Mouse (Mus musculus): ENCODE data around the gene Slc12a3. TPM values are rescaled to one million over a fixed set of nuclear protein-coding genes. Genes with fewer than 3 reads are reported as not detected.
A peak's percentile ranks its signal among the peaks of the same experiment; 100 is the strongest.

Gene Slc12a3
- total RNA-seq (2021) = under 1 TPM; 0.25 to 0.59 TPM

- no peak for DNase-seq (ENCODE audit: extremely low spot score in 1 of 2, low spot score in 1 of 2)
Observed at GRCm38 (mm10) chr8:94328932-94329728, at the start of gene Slc12a3. Slc12a3 (plus strand) TSS chr8:94329201.

- no peak for DNase-seq (ENCODE audit: extremely low spot score in 1 of 2, low spot score in 1 of 2)
Observed at GRCm38 (mm10) chr8:94280001-94280613, 48.9 kb upstream of the Slc12a3 start.

DNA sequence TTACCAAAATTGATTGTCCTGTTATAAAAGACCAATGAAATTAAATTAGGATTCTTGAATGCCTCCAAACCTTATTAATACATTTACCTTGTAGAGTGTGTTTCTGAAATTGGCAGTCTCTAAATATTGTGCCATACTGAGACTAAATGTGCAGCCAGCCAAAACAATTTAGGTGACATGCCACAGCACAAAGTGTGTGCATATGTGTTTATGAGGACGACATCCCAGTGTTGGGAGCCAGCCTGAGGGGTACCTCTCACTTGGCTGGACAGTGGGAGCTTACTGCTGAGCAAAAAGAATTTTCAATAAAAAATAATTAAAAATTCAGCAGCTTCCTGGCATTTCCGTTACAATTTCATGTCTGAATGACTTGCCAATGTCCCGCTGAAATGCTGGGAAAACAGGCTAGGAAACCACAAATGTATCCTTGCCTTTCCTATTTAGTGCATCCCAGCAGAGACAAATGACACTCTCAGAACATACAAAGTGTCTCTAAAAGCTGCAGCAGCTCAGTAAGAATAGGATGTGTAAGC is 46.5 kb upstream of the Slc12a3 start:
- no peak for DNase-seq (ENCODE audit: extremely low spot score in 1 of 2, low spot score in 1 of 2)

- no peak for DNase-seq (ENCODE audit: extremely low spot score in 1 of 2, low spot score in 1 of 2)
Observed at GRCm38 (mm10) chr8:94284204-94284603, 44.8 kb upstream of the Slc12a3 start.

GRCm38 (mm10) chr8:94290606-94291005 is 38.4 kb upstream of the Slc12a3 start:
- no peak for DNase-seq (ENCODE audit: extremely low spot score in 1 of 2, low spot score in 1 of 2)

DNA sequence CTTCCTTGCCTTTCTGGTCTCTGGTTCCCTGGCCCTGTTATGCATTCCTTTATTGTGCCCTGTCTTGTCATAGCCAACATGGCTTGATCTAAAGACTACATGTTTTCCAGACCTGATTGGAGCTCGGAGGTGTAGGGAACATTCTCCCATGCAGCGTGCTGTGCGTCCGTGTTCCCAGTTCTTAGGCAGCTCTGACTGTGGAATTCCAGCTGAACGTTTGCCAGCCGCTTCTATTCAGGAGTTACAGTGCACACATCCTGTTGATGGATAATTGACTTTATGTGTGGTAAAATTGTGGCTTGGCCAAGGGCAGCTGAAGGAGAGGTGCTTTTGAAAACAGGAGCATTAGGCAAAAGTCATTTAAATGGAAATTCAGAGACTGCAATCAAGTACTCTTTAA is 36.9 kb upstream of the Slc12a3 start:
- DNase-seq (ENCODE audit: extremely low spot score in 1 of 2, low spot score in 1 of 2) = peak in 1 of 2 experiments; percentile 36

GRCm38 (mm10) chr8:94292626-94293025 is 36.4 kb upstream of the Slc12a3 start:
- DNase-seq (ENCODE audit: extremely low spot score in 1 of 2, low spot score in 1 of 2) = no peak

GRCm38 (mm10) chr8:94295687-94296086 is 33.3 kb upstream of the Slc12a3 start:
- no peak for DNase-seq (ENCODE audit: extremely low spot score in 1 of 2, low spot score in 1 of 2)

GRCm38 (mm10) chr8:94296312-94296991 is 32.5 kb upstream of the Slc12a3 start:
- DNase-seq (ENCODE audit: extremely low spot score in 1 of 2, low spot score in 1 of 2) = no peak

DNA sequence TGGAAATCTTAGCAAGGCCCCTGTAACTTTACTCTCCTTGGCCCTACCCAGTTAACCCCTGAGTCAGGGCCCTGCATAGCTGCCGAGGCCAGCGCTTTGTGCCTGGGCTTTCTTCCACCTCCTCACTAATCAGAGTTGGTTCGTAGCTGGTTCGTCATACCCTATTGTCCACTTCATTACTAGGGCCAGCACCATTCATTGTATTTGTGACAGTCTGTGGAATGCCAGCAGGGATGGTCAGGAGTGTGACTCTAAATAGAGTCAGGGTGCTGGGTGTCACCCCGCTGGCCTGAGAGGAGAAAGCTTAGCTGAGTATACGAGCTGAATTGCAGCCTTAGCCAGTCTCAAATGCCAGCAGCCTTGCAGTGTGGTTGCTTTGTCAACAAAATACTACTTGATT is 31.9 kb upstream of the Slc12a3 start:
- DNase-seq (ENCODE audit: extremely low spot score in 1 of 2, low spot score in 1 of 2) = no peak

DNA sequence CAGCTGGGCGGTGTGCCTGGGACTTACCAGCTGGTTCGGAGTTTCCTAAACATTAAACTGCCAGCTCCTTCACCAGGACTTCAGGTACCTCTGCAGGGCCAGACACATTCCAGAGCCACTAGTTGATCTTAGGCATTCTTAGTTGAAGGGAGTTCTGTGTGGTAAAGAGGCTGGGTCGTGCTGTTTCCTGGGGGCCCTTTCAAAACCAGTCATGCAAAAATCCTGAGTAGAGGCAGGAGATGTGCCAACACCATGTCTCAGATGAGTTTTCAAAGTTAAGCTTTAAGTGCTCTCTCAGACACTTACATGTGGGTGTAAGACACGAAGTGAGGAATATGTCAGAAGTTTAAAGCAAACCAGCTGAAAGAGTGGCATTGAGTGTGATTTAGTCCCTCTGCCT is 28.2 kb upstream of the Slc12a3 start:
- DNase-seq (ENCODE audit: extremely low spot score in 1 of 2, low spot score in 1 of 2) = no peak

DNA sequence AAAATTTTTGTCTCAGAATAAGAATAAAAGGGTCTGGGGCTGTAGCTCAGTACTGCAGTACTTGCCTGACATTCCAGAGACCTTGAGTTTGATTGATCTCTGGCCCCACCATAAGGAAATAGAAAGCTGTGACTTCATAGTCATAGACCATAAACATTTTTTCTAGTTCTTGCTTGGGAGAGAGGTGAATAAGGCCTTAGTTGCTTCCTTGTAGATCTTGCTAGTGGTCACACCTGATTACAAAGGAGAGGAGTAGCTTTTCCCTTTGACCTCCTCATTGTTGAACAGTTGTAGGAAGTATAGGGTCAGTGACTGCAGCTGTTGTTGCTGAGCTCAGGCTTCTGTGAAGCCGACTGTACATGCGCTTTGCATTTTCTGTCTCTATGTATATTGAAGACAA is 24.6 kb upstream of the Slc12a3 start:
- no peak for DNase-seq (ENCODE audit: extremely low spot score in 1 of 2, low spot score in 1 of 2)

GRCm38 (mm10) chr8:94306989-94307513 is 21.9 kb upstream of the Slc12a3 start:
- no peak for DNase-seq (ENCODE audit: extremely low spot score in 1 of 2, low spot score in 1 of 2)

DNA sequence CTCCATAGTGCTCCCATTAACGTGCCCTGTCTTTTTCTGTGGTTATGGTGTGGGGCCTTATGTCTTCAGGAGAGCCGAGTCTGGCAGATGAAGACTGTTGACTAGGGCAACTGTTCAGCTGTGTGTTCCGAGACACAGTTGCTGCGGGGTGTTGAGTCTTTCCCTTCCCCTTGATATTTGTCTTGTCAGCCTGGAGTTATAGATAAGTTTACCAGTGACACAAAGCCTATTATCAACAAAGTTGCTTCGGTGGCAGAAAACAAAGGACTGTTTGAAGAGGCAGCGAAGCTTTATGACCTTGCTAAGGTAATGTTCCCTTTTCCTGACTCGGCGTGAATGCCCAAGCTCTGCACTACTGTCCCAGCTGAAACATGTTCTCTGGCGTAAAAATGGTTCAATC is 21.3 kb upstream of the Slc12a3 start:
- DNase-seq (ENCODE audit: extremely low spot score in 1 of 2, low spot score in 1 of 2) = no peak

GRCm38 (mm10) chr8:94314069-94314468 is 14.9 kb upstream of the Slc12a3 start:
- no peak for DNase-seq (ENCODE audit: extremely low spot score in 1 of 2, low spot score in 1 of 2)

GRCm38 (mm10) chr8:94317249-94317648 is 11.8 kb upstream of the Slc12a3 start:
- no peak for DNase-seq (ENCODE audit: extremely low spot score in 1 of 2, low spot score in 1 of 2)

DNA sequence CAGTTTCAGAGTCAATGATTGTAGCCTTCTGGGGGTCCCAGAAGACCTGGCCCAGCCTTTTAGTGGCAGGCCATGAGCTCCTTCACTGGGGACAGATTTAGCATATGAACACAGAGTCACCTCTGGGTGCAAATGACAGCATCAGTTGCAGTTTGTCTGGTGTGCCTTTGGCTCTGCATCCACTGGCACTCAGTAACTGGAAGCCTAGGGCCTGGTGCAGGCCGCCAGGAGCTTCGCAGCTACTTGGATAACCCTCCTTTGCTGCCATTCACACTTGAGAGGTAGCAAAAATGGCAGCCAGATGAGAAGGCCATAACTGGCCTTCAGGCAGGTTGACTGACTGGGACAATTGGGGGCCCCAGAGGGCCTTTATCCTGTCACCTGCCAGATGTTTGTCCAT is 11.3 kb upstream of the Slc12a3 start:
- DNase-seq (ENCODE audit: extremely low spot score in 1 of 2, low spot score in 1 of 2) = no peak

DNA sequence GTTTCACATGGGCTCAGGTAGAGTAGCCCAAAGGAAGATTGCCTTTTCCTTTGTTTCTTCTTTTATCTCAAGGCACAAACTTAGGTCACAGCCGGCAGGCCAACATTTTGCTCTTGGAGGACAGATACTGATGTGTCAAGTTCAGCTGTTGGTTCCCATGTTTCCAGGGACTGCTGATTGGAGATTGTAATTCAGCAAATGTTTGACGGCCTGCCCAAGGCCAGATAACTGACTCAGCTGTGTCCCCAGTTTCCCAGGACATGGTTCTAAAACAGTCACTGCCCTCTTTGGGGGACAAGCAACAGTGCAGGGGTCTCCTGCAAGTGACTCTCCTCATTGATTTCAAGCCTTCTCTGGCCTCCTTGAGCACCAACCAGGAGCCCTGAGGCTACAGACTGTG is 9.0 kb upstream of the Slc12a3 start:
- DNase-seq (ENCODE audit: extremely low spot score in 1 of 2, low spot score in 1 of 2) = no peak

GRCm38 (mm10) chr8:94322083-94322482 is 6.9 kb upstream of the Slc12a3 start:
- no peak for DNase-seq (ENCODE audit: extremely low spot score in 1 of 2, low spot score in 1 of 2)

DNA sequence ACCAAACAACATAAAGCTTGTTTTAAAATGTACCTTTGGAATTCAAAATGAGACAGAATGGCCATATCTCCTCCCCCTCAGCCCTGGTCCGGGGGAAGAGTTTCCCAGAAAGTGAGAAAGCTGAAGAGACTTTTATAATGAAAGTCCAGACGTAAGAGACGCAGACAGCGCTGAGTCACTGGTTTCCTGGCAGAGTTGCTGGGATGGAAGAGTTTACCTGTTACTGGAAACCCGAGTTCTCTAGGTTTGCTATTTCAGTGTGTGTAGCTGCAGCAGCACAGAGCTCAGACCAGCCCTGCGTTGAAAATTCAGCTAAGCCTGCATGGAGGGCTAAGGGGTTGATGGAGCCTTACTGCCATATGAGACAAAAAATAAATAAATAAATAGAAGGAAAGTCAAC is 6.0 kb upstream of the Slc12a3 start:
- DNase-seq (ENCODE audit: extremely low spot score in 1 of 2, low spot score in 1 of 2) = no peak

GRCm38 (mm10) chr8:94324071-94324470 is 4.9 kb upstream of the Slc12a3 start:
- DNase-seq (ENCODE audit: extremely low spot score in 1 of 2, low spot score in 1 of 2) = no peak

Measured in layer of hippocampus, postnatal 25 days (tissue).